Comparison of ENCODE assay signal across 10 mouse cellular contexts in genomic region chr15:89147895-89148294, GRCm38 (mm10). TPM values are rescaled to one million over a fixed set of nuclear protein-coding genes. Genes with fewer than 3 reads are reported as not detected.
DNase-seq lines count a peak whose midpoint lies in the region; ATAC-seq lines count a peak whose summit lies in the region.
"Had no signal": no experiment of that assay in that cellular context is flagged by ENCODE, and none has a peak within 500 bp of the region (broad histone marks: within the 10 kb centered on the region; RNA-seq: fewer than 3 reads in every experiment).

No protein-coding gene starts in this region.

- 74% methylated on average over 4 of the region's 4 CpGs for WGBS in lung, embryonic 16.5 days
- 51% methylated on average over 4 of the region's 4 CpGs for WGBS in forebrain, embryonic 10.5 days
- WGBS in neural tube, embryonic 13.5 days, result 42% methylated on average over 4 of the region's 4 CpGs
- whole genome bisulfite sequencing in intestine, embryonic 16.5 days, result 69% methylated on average over 4 of the region's 4 CpGs

- no peak overlapping the region for H3K4me3 ChIP-seq in lung, embryonic 16.5 days (ENCODE audit: low read length)
- peak overlapping the region; percentile 84 for H3K4me3 ChIP-seq in forebrain, embryonic 10.5 days
- H3K4me3 ChIP-seq in neural tube, embryonic 13.5 days, result peak overlapping the region; percentile 67
- H3K4me3 ChIP-seq in intestine, embryonic 16.5 days (ENCODE audit: low read length), result no peak overlapping the region

- DNase-seq in lung, postnatal 4 days, result no peak
- DNase-seq in forebrain, embryonic 10.5 days (ENCODE audit: extremely low spot score, low spot score), result no peak
- DNase-seq in induced T-regulatory cell, adult 2 months (ENCODE audit: low read depth), result peak; percentile 48
- DNase-seq in heart, postnatal 10 days, result no peak
- no peak for DNase-seq in lung, postnatal 14 days
- DNase-seq: heart, adult 18-20 months had no signal

- H3K27me3 ChIP-seq in lung, embryonic 16.5 days (ENCODE audit: control insufficient read depth, insufficient read depth, low read depth, low read length), result peaks cover 40% of the 10 kb centered on the region
- peaks cover 47% of the 10 kb centered on the region for H3K27me3 ChIP-seq in forebrain, embryonic 10.5 days (ENCODE audit: poor library complexity, severe bottlenecking)
- no peaks in the 10 kb centered on the region for H3K27me3 ChIP-seq in neural tube, embryonic 13.5 days
- H3K27me3 ChIP-seq in intestine, embryonic 16.5 days (replicated peaks; ENCODE audit: control insufficient read depth, insufficient read depth, low read length), result peaks cover 47% of the 10 kb centered on the region

- H3K9ac ChIP-seq in lung, embryonic 16.5 days (ENCODE audit: low read length), result no peak overlapping the region
- peak overlapping the region; percentile 84 for H3K9ac ChIP-seq in neural tube, embryonic 13.5 days
- H3K9ac ChIP-seq in intestine, embryonic 16.5 days (ENCODE audit: low read depth, low read length), result no peak overlapping the region

- no peak for ATAC-seq in lung, embryonic 16.5 days (ENCODE audit: low read depth)
- no peak for ATAC-seq in neural tube, embryonic 13.5 days (ENCODE audit: low read depth)
- ATAC-seq in intestine, embryonic 16.5 days, result no peak

- H3K4me2 ChIP-seq in lung, embryonic 16.5 days (ENCODE audit: low read depth, low read length), result peak overlapping the region; percentile 95; the same call in 1 of the 2 replicates
- H3K4me2 ChIP-seq in neural tube, embryonic 13.5 days, result peak overlapping the region; percentile 77
- no peak overlapping the region for H3K4me2 ChIP-seq in intestine, embryonic 16.5 days (ENCODE audit: low read depth, low read length)

- intact Hi-C loops in heart, postnatal 10 days (cut with DNase I), result no loop called here

- peaks cover 27% of the 10 kb centered on the region for H3K4me1 ChIP-seq in lung, embryonic 16.5 days (replicated peaks; ENCODE audit: control insufficient read depth, insufficient read depth, low read length)
- H3K4me1 ChIP-seq in forebrain, embryonic 10.5 days, result peaks cover 72% of the 10 kb centered on the region
- H3K4me1 ChIP-seq in neural tube, embryonic 13.5 days (replicated peaks), result peaks cover 53% of the 10 kb centered on the region
- H3K4me1 ChIP-seq in intestine, embryonic 16.5 days (ENCODE audit: control insufficient read depth, insufficient read depth, low read length), result peaks cover 17% of the 10 kb centered on the region

- no peaks in the 10 kb centered on the region for H3K9me3 ChIP-seq in lung, embryonic 16.5 days (ENCODE audit: control insufficient read depth, low read length)
- H3K9me3 ChIP-seq in forebrain, embryonic 10.5 days, result no peaks in the 10 kb centered on the region
- H3K9me3 ChIP-seq in neural tube, embryonic 13.5 days, result no peaks in the 10 kb centered on the region
- no peaks in the 10 kb centered on the region for H3K9me3 ChIP-seq in intestine, embryonic 16.5 days (ENCODE audit: control insufficient read depth, low read length)

- no peaks in the 10 kb centered on the region for H3K36me3 ChIP-seq in lung, embryonic 16.5 days (ENCODE audit: control insufficient read depth, insufficient read depth, low read length)
- peaks cover 33% of the 10 kb centered on the region for H3K36me3 ChIP-seq in forebrain, embryonic 10.5 days (replicated peaks)
- H3K36me3 ChIP-seq in neural tube, embryonic 13.5 days, result peaks cover 31% of the 10 kb centered on the region
- no peaks in the 10 kb centered on the region for H3K36me3 ChIP-seq in intestine, embryonic 16.5 days (ENCODE audit: control insufficient read depth, insufficient read depth, low read length)

- no peak overlapping the region for H3K27ac ChIP-seq in lung, embryonic 16.5 days (ENCODE audit: low read length)
- 0 out of 2 replicates have a peak overlapping the region, but pooled peaks have one; percentile 30 for H3K27ac ChIP-seq in forebrain, embryonic 10.5 days
- H3K27ac ChIP-seq in neural tube, embryonic 13.5 days (replicated peaks), result peak overlapping the region; percentile 91; the same call in 1 of the 2 replicates
- no peak overlapping the region for H3K27ac ChIP-seq in intestine, embryonic 16.5 days (ENCODE audit: low read length)

RNA-seq across cellular contexts. Expression of gene Mapk11, which starts 1.5 kb away (rescaled TPM):
- polyA plus RNA-seq in lung, embryonic 16.5 days (2015; fragmentation: Nextera tagmentation; extraction: Ambion mirVana), result 9.6 and 10.3 TPM in 2 replicates
- 35.7 and 36.3 TPM in 2 replicates for polyA plus RNA-seq in forebrain, embryonic 10.5 days (2016; fragmentation: Nextera tagmentation; extraction: Ambion mirVana)
- 35.8 and 40.2 TPM in 2 replicates for polyA plus RNA-seq in neural tube, embryonic 13.5 days (2015; fragmentation: Nextera tagmentation; extraction: Ambion mirVana)
- 1 to 10 TPM; 4.1 to 4.8 TPM for total RNA-seq in heart, postnatal 10 days (2021)
- 4.7 and 5.0 TPM in 2 replicates for polyA plus RNA-seq in intestine, embryonic 16.5 days (2015; fragmentation: Nextera tagmentation; extraction: Ambion mirVana)
- total RNA-seq: megakaryocyte progenitor cell, adult 5-6 weeks had no signal

RNA-seq across cellular contexts. Expression of gene Mapk12, which starts 7.4 kb away (rescaled TPM):
- 12.2 and 13.9 TPM in 2 replicates for polyA plus RNA-seq in lung, embryonic 16.5 days (2015; fragmentation: Nextera tagmentation; extraction: Ambion mirVana)
- polyA plus RNA-seq in forebrain, embryonic 10.5 days (2016; fragmentation: Nextera tagmentation; extraction: Ambion mirVana), result 34.9 and 38.4 TPM in 2 replicates
- polyA plus RNA-seq in neural tube, embryonic 13.5 days (2015; fragmentation: Nextera tagmentation; extraction: Ambion mirVana), result 6.7 and 7.0 TPM in 2 replicates
- total RNA-seq in heart, postnatal 10 days (2021), result 10 to 100 TPM; 23.8 to 24.8 TPM
- 2.7 and 3.1 TPM in 2 replicates for polyA plus RNA-seq in intestine, embryonic 16.5 days (2015; fragmentation: Nextera tagmentation; extraction: Ambion mirVana)

RNA-seq across cellular contexts. Expression of gene Hdac10, which starts 19.4 kb away (rescaled TPM):
- 22.0 and 23.4 TPM in 2 replicates for polyA plus RNA-seq in lung, embryonic 16.5 days (2015; fragmentation: Nextera tagmentation; extraction: Ambion mirVana)
- polyA plus RNA-seq in forebrain, embryonic 10.5 days (2016; fragmentation: Nextera tagmentation; extraction: Ambion mirVana), result 15.0 and 16.5 TPM in 2 replicates
- polyA plus RNA-seq in neural tube, embryonic 13.5 days (2015; fragmentation: Nextera tagmentation; extraction: Ambion mirVana), result 23.9 and 26.7 TPM in 2 replicates
- total RNA-seq in heart, postnatal 10 days (2021), result 1 to 10 TPM; 8.3 to 9.1 TPM
- 25.3 and 27.6 TPM in 2 replicates for polyA plus RNA-seq in intestine, embryonic 16.5 days (2015; fragmentation: Nextera tagmentation; extraction: Ambion mirVana)

RNA-seq across cellular contexts. Expression of gene Tubgcp6, which starts 25.0 kb away (rescaled TPM):
- polyA plus RNA-seq in lung, embryonic 16.5 days (2015; fragmentation: Nextera tagmentation; extraction: Ambion mirVana), result 15.5 and 15.7 TPM in 2 replicates
- 25.7 and 26.5 TPM in 2 replicates for polyA plus RNA-seq in forebrain, embryonic 10.5 days (2016; fragmentation: Nextera tagmentation; extraction: Ambion mirVana)
- 15.8 and 16.7 TPM in 2 replicates for polyA plus RNA-seq in neural tube, embryonic 13.5 days (2015; fragmentation: Nextera tagmentation; extraction: Ambion mirVana)
- total RNA-seq in heart, postnatal 10 days (2021), result 10 to 100 TPM; 13.7 to 13.9 TPM
- polyA plus RNA-seq in intestine, embryonic 16.5 days (2015; fragmentation: Nextera tagmentation; extraction: Ambion mirVana), result 8.6 and 9.3 TPM in 2 replicates

RNA-seq across cellular contexts. Expression of gene Plxnb2, which starts 32.7 kb away (rescaled TPM):
- 134 and 139 TPM in 2 replicates for polyA plus RNA-seq in lung, embryonic 16.5 days (2015; fragmentation: Nextera tagmentation; extraction: Ambion mirVana)
- 144 and 155 TPM in 2 replicates for polyA plus RNA-seq in forebrain, embryonic 10.5 days (2016; fragmentation: Nextera tagmentation; extraction: Ambion mirVana)
- polyA plus RNA-seq in neural tube, embryonic 13.5 days (2015; fragmentation: Nextera tagmentation; extraction: Ambion mirVana), result 89.8 and 94.5 TPM in 2 replicates
- 100 to 1,000 TPM; 115 to 145 TPM for total RNA-seq in heart, postnatal 10 days (2021)
- polyA plus RNA-seq in intestine, embryonic 16.5 days (2015; fragmentation: Nextera tagmentation; extraction: Ambion mirVana), result 98.5 and 104 TPM in 2 replicates

Comparison
In these comparisons a context has a peak if more than half of its experiments do, and no peak if none do; other contexts are left out.
1. H3K27ac ChIP-seq: peak in forebrain, embryonic 10.5 days (single experiment) and neural tube, embryonic 13.5 days (single experiment); none in lung, embryonic 16.5 days (single experiment) and intestine, embryonic 16.5 days (single experiment).
2. H3K4me3 ChIP-seq: peak in forebrain, embryonic 10.5 days (single experiment) and neural tube, embryonic 13.5 days (single experiment); none in lung, embryonic 16.5 days (single experiment) and intestine, embryonic 16.5 days (single experiment).